Mouse (Mus musculus) limb, embryonic 12.5 days (tissue): ENCODE data around the gene Scd2. TPM values are rescaled to one million over a fixed set of nuclear protein-coding genes. Genes with fewer than 3 reads are reported as not detected.
"Not testable (repeated sequence)": the region's sequence is repeated elsewhere in the genome, so short reads cannot be mapped to it uniquely, and the experiment has no call there.

ENCODE experiments used
- ATAC-seq: fragments of 200-750 bp; cut with Nextera tagmentation; 2 replicates; pipeline ENCODE4 v1.8.0; 2017; ENCODE audit warnings: low read depth, moderate TSS enrichment; ENCODE audit not compliant: insufficient number of reproducible peaks, insufficient read depth, low FRiP score, low TSS enrichment
- H3K27ac ChIP-seq: fragments of 300-500 bp; sonication (generic); 2 replicates; pipeline ENCODE4 v1.5.1; 2016; ENCODE audit warnings: mild to moderate bottlenecking, moderate library complexity
- H3K27me3 ChIP-seq: fragments of 300-500 bp; sonication (generic); 2 replicates; pipeline ENCODE4 v1.6.1; 2016; ENCODE audit warnings: mild to moderate bottlenecking, moderate library complexity
- H3K36me3 ChIP-seq: fragments of 300-500 bp; sonication (generic); 2 replicates; pipeline ENCODE4 v1.6.1; 2016; ENCODE audit warnings: mild to moderate bottlenecking, moderate library complexity
- H3K4me1 ChIP-seq: fragments of 300-500 bp; sonication (generic); replicated peaks from 2 replicates; pipeline ENCODE4 v1.6.1; 2016
- H3K4me2 ChIP-seq: fragments of 300-500 bp; sonication (generic); 2 replicates; pipeline ENCODE4 v1.6.1; 2016; ENCODE audit warnings: mild to moderate bottlenecking, moderate library complexity
- H3K4me3 ChIP-seq: fragments of 300-500 bp; sonication (generic); replicated peaks from 2 replicates; pipeline ENCODE4 v1.5.1; 2016; ENCODE audit warnings: mild to moderate bottlenecking
- H3K9ac ChIP-seq: fragments of 300-500 bp; sonication (generic); replicated peaks from 2 replicates; pipeline ENCODE4 v1.6.1; 2016; ENCODE audit warnings: mild to moderate bottlenecking, moderate library complexity
- H3K9me3 ChIP-seq: fragments of 300-500 bp; sonication (generic); 2 replicates; pipeline ENCODE4 v1.6.1; 2016; ENCODE audit warnings: mild to moderate bottlenecking, moderate library complexity
- WGBS: fragments of 180-500 bp; shearing (Covaris S2); methylation state at CpG from one replicate; pipeline ENCODE4 v1.1.7; 2016; 5-methylcytosine and 5-hydroxymethylcytosine counted together
- polyA plus RNA-seq: library from polyadenylated mRNA; unstranded; fragments of >200 nt; fragmentation: Nextera tagmentation; extraction: Ambion mirVana; gene quantifications from 2 replicates; pipeline ENCODE4 v1.2.1, GENCODE M21; 2016

The Scd2 gene
- polyA plus RNA-seq, 1 experiment from 2014 or later, result 304 TPM

GRCm38 (mm10) chr19:44314327-44314759 is 20.9 kb downstream of the Scd2 start:
- peak overlapping the region; percentile 56 for H3K9ac ChIP-seq
- peak; percentile 88 for ATAC-seq
- 1% methylated on average over 18 of the region's 18 CpGs for WGBS

GRCm38 (mm10) chr19:44314871-44315414 is 21.5 kb downstream of the Scd2 start:
- Histone ChIP-seq H3K36me3 (no peaks in the 10 kb centered on the region), H3K27me3 (no peaks in the 10 kb centered on the region), H3K9me3 (0 out of 2 replicates have a peak, but pooled peaks cover 9% of the 10 kb centered on the region), H3K9ac (peak overlapping the region; percentile 56), H3K4me1 (peaks cover 17% of the 10 kb centered on the region; the same call in 1 of the 2 replicates), H3K4me2 (peak overlapping the region; percentile 83), H3K4me3 (peak overlapping the region; percentile 56), H3K27ac (peak overlapping the region; percentile 82)
- WGBS, result 1% methylated on average over 11 of the region's 11 CpGs
- peak; percentile 77; the same call in 1 of the 2 replicates for ATAC-seq

More at GRCm38 (mm10) chr19:44314327-44314759, 20.9 kb downstream of the Scd2 start:
- Histone ChIP-seq H3K27ac (peak overlapping the region; percentile 82), H3K27me3 (no peaks in the 10 kb centered on the region), H3K4me1 (peaks cover 17% of the 10 kb centered on the region; the same call in 1 of the 2 replicates), H3K4me2 (peak overlapping the region; percentile 83), H3K4me3 (peak overlapping the region; percentile 56), H3K9me3 (0 out of 2 replicates have a peak, but pooled peaks cover 6% of the 10 kb centered on the region), H3K36me3 (peaks cover 3% of the 10 kb centered on the region; the same call in 1 of the 2 replicates)

- H3K9ac ChIP-seq, result no peak overlapping the region
- no peak overlapping the region for H3K4me3 ChIP-seq
- H3K4me1 ChIP-seq, result peaks cover 17% of the 10 kb centered on the region; the same call in 1 of the 2 replicates
- H3K27ac ChIP-seq, result no peak overlapping the region
- WGBS, result 36% methylated on average over 5 of the region's 5 CpGs
- no peak for ATAC-seq
- no peaks in the 10 kb centered on the region for H3K36me3 ChIP-seq
- 0 out of 2 replicates have a peak, but pooled peaks cover 9% of the 10 kb centered on the region for H3K9me3 ChIP-seq
- H3K27me3 ChIP-seq, result no peaks in the 10 kb centered on the region
- no peak overlapping the region for H3K4me2 ChIP-seq
Measured at GRCm38 (mm10) chr19:44316752-44317315, 23.4 kb downstream of the Scd2 start.

GRCm38 (mm10) chr19:44317391-44317790 is 23.9 kb downstream of the Scd2 start:
- no peak overlapping the region for H3K9ac ChIP-seq
- H3K27me3 ChIP-seq, result no peaks in the 10 kb centered on the region
- WGBS, result 75% methylated on average over 5 of the region's 5 CpGs
- H3K4me2 ChIP-seq, result no peak overlapping the region
- no peaks in the 10 kb centered on the region for H3K36me3 ChIP-seq
- H3K9me3 ChIP-seq, result 0 out of 2 replicates have a peak, but pooled peaks cover 9% of the 10 kb centered on the region
- H3K4me3 ChIP-seq, result no peak overlapping the region
- ATAC-seq, result no peak
- no peak overlapping the region for H3K27ac ChIP-seq
- H3K4me1 ChIP-seq, result peaks cover 17% of the 10 kb centered on the region; the same call in 1 of the 2 replicates

- Histone ChIP-seq H3K4me2 (no peak overlapping the region), H3K9me3 (0 out of 2 replicates have a peak, but pooled peaks cover 9% of the 10 kb centered on the region), H3K36me3 (no peaks in the 10 kb centered on the region), H3K4me1 (peaks cover 17% of the 10 kb centered on the region; the same call in 1 of the 2 replicates), H3K4me3 (no peak overlapping the region), H3K27ac (no peak overlapping the region), H3K27me3 (no peaks in the 10 kb centered on the region), H3K9ac (no peak overlapping the region)
- ATAC-seq, result no peak
Measured at GRCm38 (mm10) chr19:44318545-44318944, 25.1 kb downstream of the Scd2 start.

- Histone ChIP-seq H3K36me3 (no peaks in the 10 kb centered on the region), H3K4me2 (no peak overlapping the region), H3K9me3 (0 out of 2 replicates have a peak, but pooled peaks cover 9% of the 10 kb centered on the region), H3K27me3 (no peaks in the 10 kb centered on the region), H3K4me3 (no peak overlapping the region), H3K4me1 (peaks cover 7% of the 10 kb centered on the region; the same call in 1 of the 2 replicates), H3K27ac (no peak overlapping the region), H3K9ac (no peak overlapping the region)
- ATAC-seq, result no peak
- 79% methylated on average over 3 of the region's 3 CpGs for WGBS
Measured at GRCm38 (mm10) chr19:44320316-44320715, 26.8 kb downstream of the Scd2 start.

- H3K9ac ChIP-seq, result no peak overlapping the region
- H3K4me2 ChIP-seq, result no peak overlapping the region
- H3K4me1 ChIP-seq, result 0 out of 2 replicates have a peak, but pooled peaks cover 3% of the 10 kb centered on the region
- H3K4me3 ChIP-seq, result no peak overlapping the region
- no peak overlapping the region for H3K27ac ChIP-seq
- no peaks in the 10 kb centered on the region for H3K36me3 ChIP-seq
- WGBS, result 83% methylated on average over 4 of the region's 4 CpGs
- no peaks in the 10 kb centered on the region for H3K27me3 ChIP-seq
- H3K9me3 ChIP-seq, result peaks cover 11% of the 10 kb centered on the region; the same call in 1 of the 2 replicates
- ATAC-seq, result no peak
Measured at GRCm38 (mm10) chr19:44321201-44321600, 27.7 kb downstream of the Scd2 start.

- no peak for ATAC-seq
- H3K4me3 ChIP-seq, result no peak overlapping the region
- peaks cover 13% of the 10 kb centered on the region; the same call in 1 of the 2 replicates for H3K9me3 ChIP-seq
- no peaks in the 10 kb centered on the region for H3K36me3 ChIP-seq
- H3K9ac ChIP-seq, result no peak overlapping the region
- H3K4me2 ChIP-seq, result no peak overlapping the region
- no peak overlapping the region for H3K27ac ChIP-seq
- 0 out of 2 replicates have a peak, but pooled peaks cover 3% of the 10 kb centered on the region for H3K4me1 ChIP-seq
- 89% methylated on average over 2 of the region's 2 CpGs for WGBS
- no peaks in the 10 kb centered on the region for H3K27me3 ChIP-seq
Measured at GRCm38 (mm10) chr19:44321631-44322030, 28.2 kb downstream of the Scd2 start.

GRCm38 (mm10) chr19:44329566-44329965 is 36.1 kb downstream of the Scd2 start:
- no peak for ATAC-seq
- WGBS, result 93% methylated on average over 2 of the region's 2 CpGs
- Histone ChIP-seq H3K27me3 (no peaks in the 10 kb centered on the region), H3K9me3 (peaks cover 4% of the 10 kb centered on the region; the same call in 1 of the 2 replicates), H3K4me3 (no peak overlapping the region), H3K4me1 (no peaks in the 10 kb centered on the region), H3K36me3 (0 out of 2 replicates have a peak, but pooled peaks cover 3% of the 10 kb centered on the region), H3K27ac (no peak overlapping the region), H3K4me2 (no peak overlapping the region), H3K9ac (no peak overlapping the region)

- ATAC-seq, H3K27me3 ChIP-seq, H3K4me1 ChIP-seq, H3K9me3 ChIP-seq, H3K4me2 ChIP-seq, H3K9ac ChIP-seq, H3K36me3 ChIP-seq, H3K27ac ChIP-seq, H3K4me3 ChIP-seq: not testable (repeated sequence)
- 90% methylated on average over 1 of the region's 1 CpGs for WGBS
Measured at GRCm38 (mm10) chr19:44331128-44331527, 37.7 kb downstream of the Scd2 start.

GRCm38 (mm10) chr19:44331911-44332310 is 38.4 kb downstream of the Scd2 start:
- Histone ChIP-seq H3K9me3 (no peaks in the 10 kb centered on the region), H3K4me3 (no peak overlapping the region), H3K27ac (no peak overlapping the region), H3K36me3 (0 out of 2 replicates have a peak, but pooled peaks cover 3% of the 10 kb centered on the region), H3K4me2 (no peak overlapping the region), H3K4me1 (no peaks in the 10 kb centered on the region), H3K9ac (no peak overlapping the region), H3K27me3 (no peaks in the 10 kb centered on the region)
- 79% methylated on average over 5 of the region's 5 CpGs for WGBS
- no peak for ATAC-seq
